Mouse (Mus musculus): ENCODE data around the gene Chchd10. TPM values are rescaled to one million over a fixed set of nuclear protein-coding genes. Genes with fewer than 3 reads are reported as not detected.

Chchd10 gene
- total RNA-seq, 2 experiments from 2014 or later, result 364 to 413 TPM

- no peak for DNase-seq (ENCODE audit: extremely low spot score in 1 of 2, low spot score in 2 of 2)
- Histone ChIP-seq H3K27ac (no peak within 1 kb of the TSS), H3K4me3 (no peak within 1 kb of the TSS)
- TF ChIP-seq CTCF (IDR thresholded peaks at IDR 0.05), result no peak
- intact Hi-C loops (cut with DNase I), result no loop called here
Measured at GRCm38 (mm10) chr10:75942736-75943477, 10.0 kb downstream of the Chchd10 start, which contains the start of gene Vpreb3. Vpreb3 (plus strand) TSS chr10:75943057.

GRCm38 (mm10) chr10:75944066-75944772, 11.3 kb downstream of the Chchd10 start:
- H3K4me3 ChIP-seq, result no peak overlapping the region
- TF ChIP-seq CTCF (IDR thresholded peaks at IDR 0.05), result no peak
- intact Hi-C loops (cut with DNase I), result no loop called here
- no peak overlapping the region for H3K27ac ChIP-seq
- no peak for DNase-seq (ENCODE audit: extremely low spot score in 1 of 2, low spot score in 2 of 2)

GRCm38 (mm10) chr10:75945213-75945612, 12.3 kb downstream of the Chchd10 start:
- intact Hi-C loops (cut with DNase I), result no loop called here
- TF ChIP-seq CTCF (IDR thresholded peaks at IDR 0.05), result no peak
- Histone ChIP-seq H3K27ac (no peak overlapping the region), H3K4me3 (no peak overlapping the region)
- no peak for DNase-seq (ENCODE audit: extremely low spot score in 1 of 2, low spot score in 2 of 2)

- Histone ChIP-seq H3K27ac (no peak overlapping the region), H3K4me3 (no peak overlapping the region)
- intact Hi-C loops (cut with DNase I), result no loop called here
- no peak for TF ChIP-seq CTCF (IDR thresholded peaks at IDR 0.05)
- DNase-seq (ENCODE audit: extremely low spot score in 1 of 2, low spot score in 2 of 2), result no peak
Measured at GRCm38 (mm10) chr10:75945896-75946295, 13.0 kb downstream of the Chchd10 start.

- TF ChIP-seq CTCF (IDR thresholded peaks at IDR 0.05), result no peak
- no peak for DNase-seq (ENCODE audit: extremely low spot score in 1 of 2, low spot score in 2 of 2)
- intact Hi-C loops (cut with DNase I), result no loop called here
- Histone ChIP-seq H3K4me3 (no peak overlapping the region), H3K27ac (no peak overlapping the region)
Measured at GRCm38 (mm10) chr10:75948079-75948478, 15.1 kb downstream of the Chchd10 start.

GRCm38 (mm10) chr10:75949053-75950045, 16.4 kb downstream of the Chchd10 start:
- no peak for TF ChIP-seq CTCF (IDR thresholded peaks at IDR 0.05)
- DNase-seq (ENCODE audit: extremely low spot score in 1 of 2, low spot score in 2 of 2), result no peak
- intact Hi-C loops (cut with DNase I), result loop anchor here (2.0 to 10.0 kb wide), 3 partner anchors 29 to 765 kb away; partner anchors contain the start of gene Smarcb1
- H3K4me3 ChIP-seq, result no peak overlapping the region
- no peak overlapping the region for H3K27ac ChIP-seq

- DNase-seq (ENCODE audit: extremely low spot score in 1 of 2, low spot score in 2 of 2), result no peak
- Histone ChIP-seq H3K27ac (no peak overlapping the region), H3K4me3 (peak overlapping the region; percentile 37)
- intact Hi-C loops (cut with DNase I), result loop anchor here (1.0 to 10.0 kb wide), 6 partner anchors 30 to 766 kb away; partner anchors contain the start of gene Smarcb1
- no peak for TF ChIP-seq CTCF (IDR thresholded peaks at IDR 0.05)
Measured at GRCm38 (mm10) chr10:75950791-75951210, 17.9 kb downstream of the Chchd10 start.

- Histone ChIP-seq H3K4me3 (peak overlapping the region; percentile 37), H3K27ac (no peak overlapping the region)
- intact Hi-C loops (cut with DNase I), result loop anchor here (1.0 to 10.0 kb wide), 6 partner anchors 31 to 767 kb away; partner anchors contain the start of gene Smarcb1
- TF ChIP-seq CTCF (IDR thresholded peaks at IDR 0.05), result peak; percentile 78
- no peak for DNase-seq (ENCODE audit: extremely low spot score in 1 of 2, low spot score in 2 of 2)
Measured at GRCm38 (mm10) chr10:75951424-75952050, 18.6 kb downstream of the Chchd10 start.

- no peak for DNase-seq (ENCODE audit: extremely low spot score in 1 of 2, low spot score in 2 of 2)
- Histone ChIP-seq H3K4me3 (no peak within 1 kb of the TSS), H3K27ac (no peak within 1 kb of the TSS)
- no peak for TF ChIP-seq CTCF (IDR thresholded peaks at IDR 0.05)
- intact Hi-C loops (cut with DNase I), result loop anchor here (10.0 kb wide), 1 partner anchor 770 kb away; no protein-coding TSS in a partner anchor
Measured at GRCm38 (mm10) chr10:75954381-75954811, 21.5 kb downstream of the Chchd10 start, which contains the start of gene Gm5134. Gm5134 (plus strand) TSS chr10:75954514.

GRCm38 (mm10) chr10:75973846-75974245, 40.9 kb downstream of the Chchd10 start:
- intact Hi-C loops (cut with DNase I), result loop anchor here (10.0 kb wide), 1 partner anchor 231 kb away; no protein-coding TSS in a partner anchor
- Histone ChIP-seq H3K27ac (no peak overlapping the region), H3K4me3 (no peak overlapping the region)
- DNase-seq (ENCODE audit: extremely low spot score in 1 of 2, low spot score in 2 of 2), result no peak
- no peak for TF ChIP-seq CTCF (IDR thresholded peaks at IDR 0.05)
